Mouse (Mus musculus): ENCODE measurements at regions not wholly inside any gene's neighbourhood (a gene's known extent, or its start where the extent isn't known, plus 50 kb on each side); places are given as distances from the start of the nearest gene placed in this dataset.
"Not testable (repeated sequence)": the region's sequence is repeated elsewhere in the genome, so short reads cannot be mapped to it uniquely, and the experiment has no call there.

- no peak for DNase-seq (ENCODE audit: low spot score in 2 of 2)
These were observed 153.1 kb upstream of the Gm17728 start for GRCm38 (mm10) chr17:9268776-9269175.

GRCm38 (mm10) chr17:9278046-9278445, 143.8 kb upstream of the Gm17728 start:
- not testable (repeated sequence) for DNase-seq (ENCODE audit: low spot score in 2 of 2)

- DNase-seq (ENCODE audit: low spot score in 2 of 2) = no peak
These were observed 142.4 kb upstream of the Gm17728 start for GRCm38 (mm10) chr17:9279481-9279880.

DNA sequence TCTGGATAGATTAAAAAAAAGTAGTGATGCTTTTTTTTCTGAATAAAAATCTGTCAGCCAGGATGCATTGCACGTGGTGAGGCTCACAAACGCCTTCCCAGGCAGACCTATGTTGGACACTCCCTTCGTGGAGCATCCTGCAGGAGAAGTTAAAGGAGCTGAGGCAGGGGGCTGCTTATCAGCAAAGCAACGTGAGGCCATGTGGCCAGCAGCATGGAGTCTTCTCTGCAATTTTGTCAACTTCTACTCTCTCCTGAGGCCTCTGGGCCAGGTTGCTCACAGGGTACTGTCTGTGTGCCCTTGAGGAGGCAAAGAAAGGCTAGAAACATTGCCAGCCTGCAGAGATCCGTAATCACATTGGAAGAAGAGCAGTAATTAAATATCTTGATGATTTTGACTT, 140.0 kb upstream of the Gm17728 start:
- no peak for DNase-seq (ENCODE audit: low spot score in 2 of 2)

- no peak for DNase-seq (ENCODE audit: low spot score in 2 of 2)
These were observed 139.3 kb upstream of the Gm17728 start for GRCm38 (mm10) chr17:9282333-9283176.

GRCm38 (mm10) chr17:9286431-9286830, 135.4 kb upstream of the Gm17728 start:
- no peak for DNase-seq (ENCODE audit: low spot score in 2 of 2)

- DNase-seq (ENCODE audit: low spot score in 2 of 2) = no peak
These were observed 135.0 kb upstream of the Gm17728 start for GRCm38 (mm10) chr17:9286834-9287233.

GRCm38 (mm10) chr17:9287682-9288081, 134.2 kb upstream of the Gm17728 start:
- DNase-seq (ENCODE audit: low spot score in 2 of 2) = no peak

- no peak for DNase-seq (ENCODE audit: low spot score in 2 of 2)
These were observed 130.3 kb upstream of the Gm17728 start for GRCm38 (mm10) chr17:9291601-9292000.

DNA sequence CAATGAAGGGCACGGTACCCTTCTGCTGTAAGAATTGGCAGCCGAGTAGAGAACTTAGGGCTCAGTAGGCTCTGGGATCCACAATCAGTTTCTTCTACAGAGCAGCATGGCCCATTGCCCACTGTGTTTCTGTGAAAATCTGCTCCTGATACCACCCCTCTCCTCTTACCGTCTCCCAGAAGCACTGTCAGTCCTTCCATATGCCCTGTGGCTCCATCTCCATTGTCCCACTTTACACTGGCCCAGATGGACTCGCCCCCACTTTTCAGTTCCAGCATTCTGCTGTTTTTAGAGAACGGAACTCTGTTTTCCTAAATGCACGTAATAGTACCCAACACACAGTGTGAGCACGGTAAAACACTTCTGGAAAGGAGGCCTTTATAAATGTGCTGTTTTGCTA, 129.6 kb upstream of the Gm17728 start:
- no peak for DNase-seq (ENCODE audit: low spot score in 2 of 2)

DNA sequence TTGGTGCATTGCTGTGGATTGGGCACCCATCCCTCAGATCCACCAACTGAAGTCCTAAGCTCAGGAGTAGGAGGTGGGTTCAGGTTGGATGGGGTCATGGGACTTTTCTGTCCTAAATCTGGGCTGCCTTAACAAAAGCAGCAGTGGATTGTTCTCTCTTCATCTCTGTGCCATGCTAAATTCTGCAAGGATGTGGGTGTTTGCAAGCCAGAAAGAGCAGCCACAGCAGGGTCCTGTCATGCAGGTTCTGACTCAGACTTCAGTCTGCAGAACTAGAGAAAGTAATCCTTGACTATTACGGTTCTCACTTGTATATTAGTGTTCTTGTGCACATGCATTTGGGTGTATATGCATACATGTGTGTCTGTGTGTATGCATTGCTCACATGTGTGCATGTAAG, 125.5 kb upstream of the Gm17728 start:
- DNase-seq (ENCODE audit: low spot score in 2 of 2) = no peak

- DNase-seq (ENCODE audit: low spot score in 2 of 2) = no peak
These were observed 123.6 kb upstream of the Gm17728 start for GRCm38 (mm10) chr17:9298231-9298630.

- no peak for DNase-seq (ENCODE audit: low spot score in 2 of 2)
These were observed 120.8 kb upstream of the Gm17728 start for GRCm38 (mm10) chr17:9301101-9301501.

DNA sequence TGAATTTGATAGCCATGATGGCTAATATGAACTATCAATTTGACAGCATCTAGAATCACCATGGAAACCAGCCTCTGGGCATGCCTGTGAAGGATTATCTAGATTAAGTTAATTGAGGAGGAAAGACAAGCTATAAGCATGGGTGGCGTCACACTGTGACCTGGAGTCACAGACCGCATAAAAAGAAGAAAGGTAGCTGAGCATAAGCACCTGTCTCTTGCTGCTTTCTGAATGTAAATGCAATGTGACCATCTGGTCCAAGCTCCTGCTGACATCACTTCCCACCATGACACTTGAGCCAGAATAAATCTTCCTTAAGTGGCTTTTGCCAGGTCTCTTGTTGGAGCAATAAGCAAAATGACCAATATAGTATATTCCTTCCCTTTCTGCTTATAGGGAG, 113.4 kb upstream of the Gm17728 start:
- no peak for DNase-seq (ENCODE audit: low spot score in 2 of 2)

- DNase-seq (ENCODE audit: low spot score in 2 of 2) = no peak
These were observed 99.1 kb upstream of the Gm17728 start for GRCm38 (mm10) chr17:9322772-9323171.

GRCm38 (mm10) chr17:9328886-9329455, 92.9 kb upstream of the Gm17728 start:
- no peak for DNase-seq (ENCODE audit: low spot score in 2 of 2)

GRCm38 (mm10) chr17:9357572-9358159, 64.2 kb upstream of the Gm17728 start:
- no peak for DNase-seq (ENCODE audit: low spot score in 2 of 2)

Measured in cerebellum, postnatal 4 days (tissue).